Mouse (Mus musculus) kidney, postnatal 0 days (tissue): ENCODE measurements around the gene Supt5. TPM values are rescaled to one million over a fixed set of nuclear protein-coding genes. Genes with fewer than 3 reads are reported as not detected.

Experiments used
- ATAC-seq: fragments of 200-750 bp; cut with Nextera tagmentation; replicated peaks from 2 replicates; pipeline ENCODE4 v1.8.0; 2017; ENCODE audit warnings: low read depth, moderate number of reproducible peaks, moderate TSS enrichment, moderate library complexity; ENCODE audit not compliant: low FRiP score
- DNase-seq: peaks from one replicate; pipeline ENCODE4 v3.0.0-alpha.2; 2016; ENCODE audit warnings: low spot score
- H3K27ac ChIP-seq: fragments of 300-500 bp; sonication (generic); 2 replicates; pipeline ENCODE4 v1.5.1; 2014; ENCODE audit warnings: mild to moderate bottlenecking
- H3K27me3 ChIP-seq: fragments of 300-500 bp; sonication (generic); 2 replicates; pipeline ENCODE4 v1.6.1; 2014; ENCODE audit warnings: low read length, mixed read lengths; ENCODE audit not compliant: insufficient read depth
- H3K36me3 ChIP-seq: fragments of 300-500 bp; sonication (generic); 2 replicates; pipeline ENCODE4 v1.6.1; 2014; ENCODE audit warnings: low read length, mixed read lengths; ENCODE audit not compliant: insufficient read depth
- H3K4me1 ChIP-seq: fragments of 300-500 bp; sonication (generic); replicated peaks from 2 replicates; pipeline ENCODE4 v1.6.1; 2014; ENCODE audit warnings: antibody characterized with exemption, low read length, mixed read lengths; ENCODE audit not compliant: insufficient read depth
- H3K4me2 ChIP-seq: fragments of 300-500 bp; sonication (generic); 2 replicates; pipeline ENCODE4 v1.6.1; 2014; ENCODE audit warnings: mild to moderate bottlenecking, low read length, moderate library complexity, mixed read lengths
- H3K4me3 ChIP-seq: fragments of 300-500 bp; sonication (generic); replicated peaks from 2 replicates; pipeline ENCODE4 v1.5.1; 2014; ENCODE audit warnings: low read depth, low read length
- H3K9ac ChIP-seq: fragments of 300-500 bp; sonication (generic); 2 replicates; pipeline ENCODE4 v1.6.1; 2014; ENCODE audit warnings: low read depth, low read length
- H3K9me3 ChIP-seq: fragments of 300-500 bp; sonication (generic); replicated peaks from 2 replicates; pipeline ENCODE4 v1.6.1; 2016; ENCODE audit warnings: low read length, inconsistent platforms, mixed read lengths
- CTCF ChIP-seq: IDR thresholded peaks from 2 replicates; pipeline ENCODE4 v1.5.1; 2016; ENCODE audit warnings: antibody characterized with exemption, low read depth, mild to moderate bottlenecking, moderate library complexity
- WGBS: fragments of 180-500 bp; shearing (Covaris S2); extraction: QIAGEN DNeasy Blood & Tissue Kit; methylation state at CpG from one replicate; pipeline ENCODE4 v1.1.7; 2014; 5-methylcytosine and 5-hydroxymethylcytosine counted together
- polyA plus RNA-seq: library from polyadenylated mRNA; unstranded; fragments of >200 nt; fragmentation: Nextera tagmentation; extraction: Ambion mirVana; gene quantifications from 2 replicates; pipeline ENCODE4 v1.2.1, GENCODE M21; 2015

Supt5 gene
- polyA plus RNA-seq, 1 experiment from 2014 or later, result 53.4 TPM

DNA sequence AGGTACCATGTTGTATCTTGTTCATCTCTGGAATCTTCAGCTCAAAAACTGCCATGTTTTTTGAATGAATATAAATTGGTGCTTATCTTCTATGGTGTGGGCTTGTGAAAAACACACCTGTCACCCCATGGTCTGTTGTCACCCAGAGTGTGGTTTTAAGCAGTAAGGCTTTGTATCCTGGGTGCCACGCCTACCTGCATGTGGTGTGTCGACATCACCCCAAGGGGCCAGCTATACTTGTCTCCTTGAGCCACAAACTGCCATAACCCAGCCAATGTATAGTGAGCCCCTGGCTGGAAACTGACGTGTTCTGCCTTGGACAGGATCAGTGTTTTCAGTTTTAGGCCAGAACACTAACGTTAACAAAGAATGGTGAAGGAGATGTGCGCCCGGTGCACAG, 45.6 kb upstream of the Supt5 start:
- peaks cover 33% of the 10 kb centered on the region for H3K4me1 ChIP-seq
- TF ChIP-seq CTCF, result no peak

DNA sequence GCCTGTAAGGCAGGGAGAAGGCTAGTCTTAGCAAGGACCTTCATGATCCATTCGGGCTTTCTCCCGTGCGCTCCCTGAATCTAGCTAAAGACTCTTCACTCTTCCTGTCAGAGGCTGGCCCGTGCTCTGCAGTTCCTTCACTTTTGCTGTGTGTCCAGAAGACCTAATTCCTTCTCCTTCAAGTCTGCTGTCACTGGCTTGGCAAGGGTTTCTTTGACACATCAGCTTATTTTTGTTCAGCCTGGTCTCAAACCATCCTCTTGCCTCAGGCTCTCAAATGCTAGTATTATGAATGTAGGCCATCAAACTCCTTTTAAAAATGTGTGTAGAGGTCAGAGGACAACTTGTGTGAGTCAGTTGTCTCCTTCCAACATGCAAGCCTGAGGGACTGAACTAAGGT, 45.1 kb upstream of the Supt5 start:
- no peak for ATAC-seq
- TF ChIP-seq CTCF, result no peak

More for the DNA sequence above, 45.6 kb upstream of the Supt5 start:
- H3K36me3 ChIP-seq, result peaks cover 17% of the 10 kb centered on the region; the same call in 1 of the 2 replicates
- no peak overlapping the region for H3K4me3 ChIP-seq
- WGBS, result 82% methylated on average over 6 of the region's 6 CpGs
- no peak overlapping the region for H3K27ac ChIP-seq
- H3K4me2 ChIP-seq, result no peak overlapping the region
- no peak for DNase-seq
- no peaks in the 10 kb centered on the region for H3K9me3 ChIP-seq
- H3K9ac ChIP-seq, result no peak overlapping the region
- no peaks in the 10 kb centered on the region for H3K27me3 ChIP-seq
- no peak for ATAC-seq

DNA sequence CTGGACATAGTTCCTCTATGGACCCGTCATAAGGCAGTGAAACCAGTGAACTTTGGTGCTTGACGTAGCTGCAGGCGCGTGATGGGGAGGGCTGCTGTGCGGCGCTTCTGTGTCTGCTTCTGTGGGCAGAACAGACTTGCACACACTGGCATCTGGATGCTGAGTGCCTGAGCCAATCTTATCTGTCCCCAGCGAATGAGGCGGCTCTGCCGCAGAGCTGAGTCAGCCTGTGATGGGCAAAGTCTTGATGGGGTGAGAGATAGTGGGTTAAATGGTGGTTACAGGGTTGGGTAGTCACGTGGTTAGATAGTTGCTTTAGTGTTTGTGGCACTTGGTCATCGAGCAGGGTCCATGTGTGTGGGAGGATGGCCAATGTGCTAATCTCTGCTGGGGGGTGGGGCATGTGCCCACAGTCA, 44.4 kb upstream of the Supt5 start:
- ATAC-seq (peak; percentile 38), DNase-seq (peak; percentile 42)
- no peak overlapping the region for H3K4me3 ChIP-seq

More for the DNA sequence above, 45.1 kb upstream of the Supt5 start:
- Histone ChIP-seq H3K27me3 (no peaks in the 10 kb centered on the region), H3K4me1 (peaks cover 33% of the 10 kb centered on the region), H3K4me3 (no peak overlapping the region), H3K9ac (no peak overlapping the region), H3K36me3 (peaks cover 12% of the 10 kb centered on the region; the same call in 1 of the 2 replicates), H3K9me3 (no peaks in the 10 kb centered on the region), H3K27ac (peak overlapping the region; percentile 98), H3K4me2 (no peak overlapping the region)
- WGBS, result 73% methylated on average over 4 of the region's 4 CpGs
- DNase-seq, result no peak

DNA sequence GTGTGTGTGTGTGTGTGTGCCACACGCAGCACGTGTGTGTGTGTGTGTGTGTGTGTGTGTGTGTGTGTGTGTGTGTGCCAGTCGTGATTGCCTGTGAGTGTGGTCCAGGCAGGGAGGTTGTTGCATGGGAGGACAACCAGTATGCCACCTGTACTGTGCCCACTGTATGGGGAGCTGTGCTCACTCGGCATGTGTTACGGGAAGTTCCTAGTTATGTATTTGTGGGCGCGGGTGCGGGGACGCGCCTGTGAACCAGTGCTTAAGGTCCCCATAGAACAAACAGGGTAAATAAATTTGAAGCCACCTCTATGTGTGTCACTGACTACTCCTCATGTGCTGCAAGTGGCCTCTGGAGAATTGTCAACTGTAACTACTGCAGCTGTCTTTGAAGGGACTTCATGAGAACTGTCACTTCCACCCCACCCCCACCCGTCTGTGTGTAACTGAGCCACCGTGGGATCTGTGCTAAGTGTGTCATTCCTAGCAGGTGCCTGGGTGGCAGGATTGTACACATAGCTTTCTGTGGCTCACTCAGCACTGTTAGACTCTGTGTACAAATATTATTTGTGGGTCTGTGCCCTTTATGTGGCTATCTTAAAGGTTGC, 43.9 kb upstream of the Supt5 start:
- H3K4me2 ChIP-seq, result peak overlapping the region; percentile 65
- peaks cover 11% of the 10 kb centered on the region; the same call in 1 of the 2 replicates for H3K36me3 ChIP-seq
- TF ChIP-seq CTCF, result no peak
- H3K9me3 ChIP-seq, result no peaks in the 10 kb centered on the region
- peaks cover 39% of the 10 kb centered on the region for H3K4me1 ChIP-seq
- DNase-seq (peak; percentile 44), ATAC-seq (0 out of 2 replicates have a peak, but pooled peaks have one; percentile 9)
- peak overlapping the region; percentile 41; the same call in 1 of the 2 replicates for H3K9ac ChIP-seq
- no peaks in the 10 kb centered on the region for H3K27me3 ChIP-seq
- peak overlapping the region; percentile 98 for H3K27ac ChIP-seq
- 26% methylated on average over 10 of the region's 12 CpGs for WGBS
- H3K4me3 ChIP-seq, result no peak overlapping the region

More for the DNA sequence above, 44.4 kb upstream of the Supt5 start:
- Histone ChIP-seq H3K36me3 (peaks cover 7% of the 10 kb centered on the region; the same call in 1 of the 2 replicates), H3K4me1 (peaks cover 33% of the 10 kb centered on the region), H3K27me3 (no peaks in the 10 kb centered on the region), H3K9me3 (no peaks in the 10 kb centered on the region), H3K4me2 (peak overlapping the region; percentile 65), H3K9ac (peak overlapping the region; percentile 41; the same call in 1 of the 2 replicates), H3K27ac (peak overlapping the region; percentile 98)
- WGBS, result 43% methylated on average over 11 of the region's 11 CpGs
- no peak for TF ChIP-seq CTCF

DNA sequence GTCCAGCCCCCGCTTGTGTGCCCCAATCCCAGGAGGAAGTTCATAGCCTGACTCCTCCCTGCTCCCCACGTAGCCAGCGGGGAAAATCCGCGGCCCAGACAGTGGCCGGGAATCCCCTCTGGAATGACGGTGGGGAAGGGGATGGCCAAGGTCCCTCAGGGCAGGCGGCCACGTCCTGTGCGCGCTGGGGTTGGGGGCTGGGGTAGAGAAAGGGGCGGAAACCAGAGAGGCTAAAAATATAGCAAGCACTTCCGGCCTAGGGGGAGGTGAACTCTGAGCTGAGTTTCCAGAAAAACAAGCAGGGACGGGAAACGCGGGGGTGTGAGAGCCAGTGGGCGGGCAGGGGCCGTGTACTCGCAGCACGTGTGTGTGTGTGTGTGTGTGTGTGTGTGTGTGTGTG, 43.4 kb upstream of the Supt5 start:
- ATAC-seq, result peak; percentile 67
- under 1% methylated on average over 15 of the region's 20 CpGs for WGBS
- Histone ChIP-seq H3K36me3 (peaks cover 15% of the 10 kb centered on the region; the same call in 1 of the 2 replicates), H3K4me2 (peak overlapping the region; percentile 65), H3K4me3 (peak overlapping the region; percentile 25), H3K27ac (peak overlapping the region; percentile 98), H3K9ac (peak overlapping the region; percentile 61), H3K4me1 (peaks cover 43% of the 10 kb centered on the region), H3K9me3 (no peaks in the 10 kb centered on the region), H3K27me3 (no peaks in the 10 kb centered on the region)
- TF ChIP-seq CTCF, result no peak
- peak; percentile 98 for DNase-seq

DNA sequence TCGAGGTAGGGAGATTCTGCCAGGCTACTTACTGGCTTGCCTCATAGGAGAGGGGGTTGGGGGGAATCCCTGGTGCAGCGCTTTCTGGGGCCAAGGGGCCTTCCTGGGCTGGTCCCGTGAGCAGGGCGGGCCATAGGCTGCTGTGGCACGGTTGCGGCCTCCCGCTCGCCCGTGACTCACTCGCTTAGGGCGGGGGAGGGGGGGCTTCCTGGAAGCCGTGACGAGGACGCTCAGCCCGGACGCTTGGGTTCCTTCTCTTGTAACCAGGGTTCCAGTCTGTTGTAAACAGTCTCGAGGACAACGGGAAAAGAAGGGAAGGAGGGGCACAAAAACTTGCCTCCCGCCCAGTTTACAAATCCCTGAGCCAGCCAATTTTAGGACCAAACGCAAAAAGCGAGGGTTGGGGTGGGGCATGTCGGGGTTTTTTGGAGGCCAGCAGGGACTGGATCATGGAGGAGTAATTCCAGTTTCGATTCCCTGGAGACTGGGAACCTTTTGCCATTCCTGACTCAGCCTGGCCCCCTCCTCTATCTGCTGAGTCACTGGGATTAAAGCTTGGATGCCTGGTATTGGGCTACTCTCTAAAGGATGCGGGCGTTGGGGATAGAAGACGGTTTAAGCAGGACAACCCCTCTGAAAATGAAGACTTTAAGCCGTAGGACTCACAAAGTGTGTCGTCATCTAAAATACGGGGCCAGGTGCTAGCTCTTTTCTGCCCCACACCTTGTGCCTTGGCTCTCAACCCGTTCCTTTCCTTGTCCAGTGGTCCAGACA, 42.7 kb upstream of the Supt5 start:
- Histone ChIP-seq H3K4me3 (peak overlapping the region; percentile 25), H3K9me3 (no peaks in the 10 kb centered on the region), H3K36me3 (peaks cover 13% of the 10 kb centered on the region; the same call in 1 of the 2 replicates), H3K4me1 (peaks cover 43% of the 10 kb centered on the region), H3K4me2 (peak overlapping the region; percentile 65), H3K9ac (peak overlapping the region; percentile 61), H3K27me3 (no peaks in the 10 kb centered on the region), H3K27ac (peak overlapping the region; percentile 98)
- 5% methylated on average over 30 of the region's 30 CpGs for WGBS
- peak; percentile 22 for ATAC-seq
- TF ChIP-seq CTCF, result no peak
- DNase-seq, result peak; percentile 89
